Mouse (Mus musculus) lung, postnatal 0 days (tissue): ENCODE data around the gene Fam149b. TPM values are rescaled to one million over a fixed set of nuclear protein-coding genes. Genes with fewer than 3 reads are reported as not detected.

Experiments
- ATAC-seq: fragments of 200-750 bp; cut with Nextera tagmentation; 2 replicates; pipeline ENCODE4 v1.8.0; 2017; ENCODE audit warnings: moderate library complexity
- DNase-seq: peaks from one replicate; pipeline ENCODE4 v3.0.0-alpha.2; 2016; ENCODE audit warnings: low spot score
- H3K27ac ChIP-seq: fragments of 300-500 bp; sonication (generic); 2 replicates; pipeline ENCODE4 v1.5.1; 2014; ENCODE audit warnings: antibody characterized with exemption, mild to moderate bottlenecking, low read length, mixed read lengths
- H3K27me3 ChIP-seq: fragments of 300-500 bp; sonication (generic); replicated peaks from 2 replicates; pipeline ENCODE4 v1.6.1; 2014; ENCODE audit warnings: low read length, mixed read lengths; ENCODE audit not compliant: insufficient read depth
- H3K36me3 ChIP-seq: fragments of 300-500 bp; sonication (generic); 2 replicates; pipeline ENCODE4 v1.6.1; 2014; ENCODE audit warnings: low read length, mixed read lengths; ENCODE audit not compliant: insufficient read depth
- H3K4me1 ChIP-seq: fragments of 300-500 bp; sonication (generic); 2 replicates; pipeline ENCODE4 v1.6.1; 2014; ENCODE audit warnings: antibody characterized with exemption, low read depth, low read length, mixed read lengths; ENCODE audit not compliant: insufficient read depth
- H3K4me2 ChIP-seq: fragments of 300-500 bp; sonication (generic); replicated peaks from 2 replicates; pipeline ENCODE4 v1.6.1; 2014; ENCODE audit warnings: low read depth, mild to moderate bottlenecking, low read length, moderate library complexity, mixed read lengths
- H3K4me3 ChIP-seq: fragments of 300-500 bp; sonication (generic); 2 replicates; pipeline ENCODE4 v1.5.1; 2014; ENCODE audit warnings: low read depth, low read length
- H3K9ac ChIP-seq: fragments of 300-500 bp; sonication (generic); replicated peaks from 2 replicates; pipeline ENCODE4 v1.6.1; 2014; ENCODE audit warnings: low read depth, mild to moderate bottlenecking
- H3K9me3 ChIP-seq: fragments of 300-500 bp; sonication (generic); 2 replicates; pipeline ENCODE4 v1.6.1; 2016; ENCODE audit warnings: low read length, mixed read lengths
- CTCF ChIP-seq: IDR thresholded peaks from 2 replicates; pipeline ENCODE4 v1.5.1; 2016; ENCODE audit warnings: antibody characterized with exemption, mild to moderate bottlenecking
- EP300 ChIP-seq: IDR thresholded peaks from 2 replicates; pipeline ENCODE4 v1.6.1; 2016; ENCODE audit warnings: antibody characterized with exemption, mild to moderate bottlenecking, control low read depth
- WGBS: fragments of 180-500 bp; shearing (Covaris S2); extraction: QIAGEN DNeasy Blood & Tissue Kit; methylation state at CpG from one replicate; pipeline ENCODE4 v1.1.7; 2014; 5-methylcytosine and 5-hydroxymethylcytosine counted together
- polyA plus RNA-seq: library from polyadenylated mRNA; unstranded; fragments of >200 nt; fragmentation: Nextera tagmentation; extraction: Ambion mirVana; gene quantifications from 2 replicates; pipeline ENCODE4 v1.2.1, GENCODE M21; 2015

Fam149b gene
- polyA plus RNA-seq, 1 experiment from 2014 or later, result 14.7 TPM

GRCm38 (mm10) chr14:20331316-20331715 is 16.6 kb upstream of the Fam149b start:
- WGBS, result 83% methylated on average over 4 of the region's 4 CpGs
- TF ChIP-seq EP300 (no peak), CTCF (no peak)
- Histone ChIP-seq H3K9ac (no peak overlapping the region), H3K27me3 (no peaks in the 10 kb centered on the region), H3K27ac (no peak overlapping the region), H3K36me3 (peaks cover 33% of the 10 kb centered on the region), H3K4me1 (no peaks in the 10 kb centered on the region), H3K9me3 (no peaks in the 10 kb centered on the region), H3K4me2 (no peak overlapping the region), H3K4me3 (no peak overlapping the region)
- ATAC-seq (no peak), DNase-seq (no peak)

- ATAC-seq (no peak), DNase-seq (no peak)
- Histone ChIP-seq H3K27ac (no peak overlapping the region), H3K9ac (no peak overlapping the region), H3K4me3 (no peak overlapping the region), H3K9me3 (no peaks in the 10 kb centered on the region), H3K36me3 (peaks cover 5% of the 10 kb centered on the region), H3K4me1 (no peaks in the 10 kb centered on the region; the same call in 1 of the 2 replicates), H3K27me3 (no peaks in the 10 kb centered on the region), H3K4me2 (no peak overlapping the region)
- 97% methylated on average over 5 of the region's 5 CpGs for WGBS
- TF ChIP-seq CTCF, result peak; percentile 11; the same call in 1 of the 2 replicates
- no peak for TF ChIP-seq EP300
Measured at GRCm38 (mm10) chr14:20339415-20339814, 8.5 kb upstream of the Fam149b start.

- no peaks in the 10 kb centered on the region; the same call in 1 of the 2 replicates for H3K4me1 ChIP-seq
- no peaks in the 10 kb centered on the region for H3K27me3 ChIP-seq
- H3K4me2 ChIP-seq, result no peak overlapping the region
- DNase-seq, result peak; percentile 61
- H3K36me3 ChIP-seq, result peaks cover 4% of the 10 kb centered on the region
- ATAC-seq, result peak; percentile 68
- no peak overlapping the region for H3K9ac ChIP-seq
- 86% methylated on average over 8 of the region's 8 CpGs for WGBS
- H3K27ac ChIP-seq, result no peak overlapping the region
- no peak overlapping the region for H3K4me3 ChIP-seq
- no peaks in the 10 kb centered on the region for H3K9me3 ChIP-seq
- TF ChIP-seq CTCF, result peak; percentile 60
- no peak for TF ChIP-seq EP300
Measured at GRCm38 (mm10) chr14:20340149-20340548, 7.8 kb upstream of the Fam149b start.

GRCm38 (mm10) chr14:20340866-20341265 is 7.1 kb upstream of the Fam149b start:
- H3K9ac ChIP-seq, result no peak overlapping the region
- H3K4me1 ChIP-seq, result no peaks in the 10 kb centered on the region; the same call in 1 of the 2 replicates
- WGBS, result 71% methylated on average over 7 of the region's 7 CpGs
- H3K36me3 ChIP-seq, result no peaks in the 10 kb centered on the region; the same call in 1 of the 2 replicates
- DNase-seq (peak; percentile 19), ATAC-seq (no peak)
- TF ChIP-seq EP300 (no peak), CTCF (no peak)
- H3K4me3 ChIP-seq, result no peak overlapping the region
- no peaks in the 10 kb centered on the region for H3K9me3 ChIP-seq
- no peak overlapping the region for H3K27ac ChIP-seq
- H3K4me2 ChIP-seq, result no peak overlapping the region
- no peaks in the 10 kb centered on the region for H3K27me3 ChIP-seq

GRCm38 (mm10) chr14:20345885-20346284 is 2.1 kb upstream of the Fam149b start:
- Histone ChIP-seq H3K4me2 (no peak overlapping the region), H3K27ac (no peak overlapping the region), H3K36me3 (no peaks in the 10 kb centered on the region), H3K4me1 (0 out of 2 replicates have a peak, but pooled peaks cover 3% of the 10 kb centered on the region), H3K27me3 (no peaks in the 10 kb centered on the region), H3K9me3 (no peaks in the 10 kb centered on the region), H3K4me3 (no peak overlapping the region), H3K9ac (no peak overlapping the region)
- TF ChIP-seq CTCF (no peak), EP300 (no peak)
- no peak for DNase-seq
- WGBS, result 72% methylated on average over 9 of the region's 9 CpGs
- no peak for ATAC-seq

GRCm38 (mm10) chr14:20347441-20347990 is 446 bp upstream of the Fam149b start:
- 0 out of 2 replicates have a peak, but pooled peaks cover 3% of the 10 kb centered on the region for H3K4me1 ChIP-seq
- H3K27me3 ChIP-seq, result no peaks in the 10 kb centered on the region
- H3K9me3 ChIP-seq, result no peaks in the 10 kb centered on the region
- no peak for TF ChIP-seq CTCF
- TF ChIP-seq EP300, result no peak
- ATAC-seq (peak; percentile 46), DNase-seq (no peak)
- H3K4me2 ChIP-seq, result peak overlapping the region; percentile 63
- H3K9ac ChIP-seq, result peak overlapping the region; percentile 88
- peak overlapping the region; percentile 93 for H3K27ac ChIP-seq
- H3K36me3 ChIP-seq, result no peaks in the 10 kb centered on the region
- 4% methylated on average over 15 of the region's 15 CpGs for WGBS
- peak overlapping the region; percentile 67 for H3K4me3 ChIP-seq
